Mouse (Mus musculus) ES-E14 (cell line): Measurements from ENCODE around the gene Gfi1b.

ENCODE experiments used
- HCFC1 ChIP-seq: IDR thresholded peaks from 2 replicates; pipeline ENCODE4 v1.6.1; 2012; ENCODE audit warnings: low read length, inconsistent platforms, borderline replicate concordance; ENCODE audit not compliant: insufficient read depth
- MAFK ChIP-seq: IDR thresholded peaks from 2 replicates; pipeline ENCODE4 v1.6.1; 2014; ENCODE audit warnings: mild to moderate bottlenecking, low read depth, low read length, inconsistent platforms; ENCODE audit not compliant: insufficient read depth
- ZNF384 ChIP-seq: IDR thresholded peaks from 2 replicates; pipeline ENCODE4 v1.6.1; 2012; ENCODE audit warnings: low read depth, low read length, inconsistent platforms

GRCm38 (mm10) chr2:28622521-28623124, 841 bp upstream of the Gfi1b start:
- TF ChIP-seq ZNF384 (no peak), HCFC1 (no peak), MAFK (no peak)
